Mouse (Mus musculus): Measurements from ENCODE around the gene Rgs9.

GRCm38 (mm10) chr11:109188235-109188634 is 109.7 kb downstream of the Rgs9 start:
- no peak for TF ChIP-seq CTCF (conservative IDR thresholded peaks at IDR 0.05; ENCODE audit: insufficient read depth, insufficient read length, low read depth, low read length)
- TF ChIP-seq POLR2A (IDR thresholded peaks at IDR 0.05; ENCODE audit: low read depth, low read length): no peak
